Mouse (Mus musculus) hindbrain, postnatal 0 days (tissue): ENCODE data around the gene Auts2. TPM values are rescaled to one million over a fixed set of nuclear protein-coding genes. Genes with fewer than 3 reads are reported as not detected.
A peak's percentile ranks its signal among the peaks of the same experiment; 100 is the strongest.

Experiments used
- ATAC-seq: fragments of 200-750 bp; cut with Nextera tagmentation; 2 replicates; pipeline ENCODE4 v1.8.0; 2017; ENCODE audit warnings: mild to moderate bottlenecking, moderate TSS enrichment, moderate library complexity
- DNase-seq: peaks from one replicate; pipeline ENCODE4 v3.0.0-alpha.2; 2015; ENCODE audit warnings: low spot score
- H3K27ac ChIP-seq: fragments of 300-500 bp; sonication (generic); 2 replicates; pipeline ENCODE4 v1.5.1; 2014; ENCODE audit warnings: mild to moderate bottlenecking
- H3K27me3 ChIP-seq: fragments of 300-500 bp; sonication (generic); 2 replicates; pipeline ENCODE4 v1.6.1; 2014; ENCODE audit warnings: low read length, mixed read lengths; ENCODE audit not compliant: insufficient read depth
- H3K36me3 ChIP-seq: fragments of 300-500 bp; sonication (generic); 2 replicates; pipeline ENCODE4 v1.6.1; 2014; ENCODE audit warnings: low read length, mixed read lengths; ENCODE audit not compliant: insufficient read depth
- H3K4me1 ChIP-seq: fragments of 300-500 bp; sonication (generic); 2 replicates; pipeline ENCODE4 v1.6.1; 2014; ENCODE audit warnings: antibody characterized with exemption, low read length, mixed read lengths; ENCODE audit not compliant: insufficient read depth
- H3K4me2 ChIP-seq: fragments of 300-500 bp; sonication (generic); 2 replicates; pipeline ENCODE4 v1.6.1; 2014; ENCODE audit warnings: low read depth, mild to moderate bottlenecking, low read length, moderate library complexity, mixed read lengths
- H3K4me3 ChIP-seq: fragments of 300-500 bp; sonication (generic); 2 replicates; pipeline ENCODE4 v1.5.1; 2014; ENCODE audit warnings: low read length
- H3K9ac ChIP-seq: fragments of 300-500 bp; sonication (generic); replicated peaks from 2 replicates; pipeline ENCODE4 v1.6.1; 2014; ENCODE audit warnings: mild to moderate bottlenecking, low read length, moderate library complexity, mixed read lengths
- H3K9me3 ChIP-seq: fragments of 300-500 bp; sonication (generic); 2 replicates; pipeline ENCODE4 v1.6.1; 2016; ENCODE audit warnings: low read length, mixed read lengths
- CTCF ChIP-seq: IDR thresholded peaks from 2 replicates; pipeline ENCODE4 v1.5.1; 2016; ENCODE audit warnings: antibody characterized with exemption, control low read depth, low read depth
- WGBS: fragments of 180-500 bp; shearing (Covaris S2); extraction: QIAGEN DNeasy Blood & Tissue Kit; methylation state at CpG from one replicate; pipeline ENCODE4 v1.1.7; 2014; 5-methylcytosine and 5-hydroxymethylcytosine counted together
- polyA plus RNA-seq: library from polyadenylated mRNA; unstranded; fragments of >200 nt; fragmentation: Nextera tagmentation; extraction: Ambion mirVana; gene quantifications from 2 replicates; pipeline ENCODE4 v1.2.1, GENCODE M21; 2015
- total RNA-seq: library from RNA; depleted of rRNA; stranded (reverse); fragments of >200 nt; gene quantifications from 2 replicates; pipeline ENCODE4 v1.2.3, GENCODE M21; 2014

The Auts2 gene
- total and polyA plus RNA-seq, 2 experiments from 2014 or later: 39.3 to 54.9 TPM

DNA sequence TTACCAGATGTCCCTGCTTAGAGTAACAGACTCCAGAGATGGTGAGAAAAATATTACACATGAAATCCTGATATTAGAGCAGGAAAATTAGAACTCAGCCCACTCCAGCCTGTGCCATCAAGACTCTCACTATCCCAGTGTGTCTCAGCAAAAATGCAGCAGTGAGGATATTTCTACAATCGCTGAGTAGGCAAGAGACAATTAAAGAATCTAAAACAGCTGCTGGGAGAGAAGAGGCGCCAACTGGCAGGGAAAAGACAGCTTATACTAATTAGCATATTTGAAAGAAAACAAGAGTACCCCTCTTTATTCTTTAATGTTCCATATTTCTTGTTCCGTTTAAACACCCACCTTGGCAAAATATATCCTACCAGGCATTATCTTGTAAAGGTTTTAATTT is 561.7 kb downstream of the Auts2 start:
- Histone ChIP-seq H3K4me2 (no peak overlapping the region), H3K27me3 (no peaks in the 10 kb centered on the region), H3K4me3 (no peak overlapping the region), H3K4me1 (no peaks in the 10 kb centered on the region), H3K27ac (no peak overlapping the region), H3K36me3 (no peaks in the 10 kb centered on the region), H3K9ac (no peak overlapping the region), H3K9me3 (no peaks in the 10 kb centered on the region)
- no peak for TF ChIP-seq CTCF
- WGBS: 55% methylated on average over 3 of the region's 3 CpGs
- ATAC-seq (no peak), DNase-seq (no peak)

DNA sequence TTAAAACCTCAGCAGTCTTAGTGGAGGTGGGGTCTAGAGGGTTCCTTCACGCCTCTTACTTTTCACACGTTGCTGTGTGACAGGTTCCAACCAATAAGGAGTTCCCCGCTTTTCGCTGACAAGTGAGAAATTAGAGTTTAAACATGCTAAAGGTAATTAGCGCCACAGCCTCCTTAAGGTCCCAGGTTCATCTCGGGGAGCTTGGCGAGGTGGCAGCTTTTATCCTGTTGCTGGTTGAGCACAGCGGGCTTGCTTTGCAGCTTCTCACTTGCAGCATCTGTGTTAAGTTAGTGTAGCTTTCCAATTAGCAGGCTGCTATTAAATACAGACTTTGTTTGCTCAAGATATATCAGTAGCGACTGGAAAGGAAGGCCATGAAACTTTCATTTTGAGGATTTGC is 564.2 kb downstream of the Auts2 start:
- 57% methylated on average over 9 of the region's 9 CpGs for WGBS
- ATAC-seq: no peak
- Histone ChIP-seq H3K4me2 (no peak overlapping the region), H3K4me1 (no peaks in the 10 kb centered on the region), H3K9me3 (no peaks in the 10 kb centered on the region), H3K36me3 (no peaks in the 10 kb centered on the region), H3K9ac (no peak overlapping the region), H3K4me3 (no peak overlapping the region), H3K27ac (no peak overlapping the region), H3K27me3 (no peaks in the 10 kb centered on the region)
- no peak for TF ChIP-seq CTCF
- peak; percentile 9 for DNase-seq

GRCm38 (mm10) chr5:131977497-131977896 is 565.6 kb downstream of the Auts2 start:
- peak; percentile 23 for DNase-seq
- 58% methylated on average over 3 of the region's 3 CpGs for WGBS
- H3K36me3 ChIP-seq: no peaks in the 10 kb centered on the region
- H3K4me1 ChIP-seq: no peaks in the 10 kb centered on the region
- peak; percentile 32 for TF ChIP-seq CTCF
- no peak for ATAC-seq
- no peak overlapping the region for H3K4me3 ChIP-seq
- no peaks in the 10 kb centered on the region for H3K9me3 ChIP-seq
- H3K27ac ChIP-seq: no peak overlapping the region
- H3K9ac ChIP-seq: no peak overlapping the region
- no peak overlapping the region for H3K4me2 ChIP-seq
- no peaks in the 10 kb centered on the region for H3K27me3 ChIP-seq

- no peak overlapping the region for H3K4me3 ChIP-seq
- H3K36me3 ChIP-seq: no peaks in the 10 kb centered on the region
- no peaks in the 10 kb centered on the region for H3K9me3 ChIP-seq
- no peaks in the 10 kb centered on the region for H3K4me1 ChIP-seq
- no peak for TF ChIP-seq CTCF
- DNase-seq (no peak), ATAC-seq (no peak)
- no peaks in the 10 kb centered on the region for H3K27me3 ChIP-seq
- no peak overlapping the region for H3K4me2 ChIP-seq
- H3K27ac ChIP-seq: no peak overlapping the region
- 79% methylated on average over 2 of the region's 2 CpGs for WGBS
- H3K9ac ChIP-seq: no peak overlapping the region
Observed at GRCm38 (mm10) chr5:131971901-131972300, 571.2 kb downstream of the Auts2 start.

DNA sequence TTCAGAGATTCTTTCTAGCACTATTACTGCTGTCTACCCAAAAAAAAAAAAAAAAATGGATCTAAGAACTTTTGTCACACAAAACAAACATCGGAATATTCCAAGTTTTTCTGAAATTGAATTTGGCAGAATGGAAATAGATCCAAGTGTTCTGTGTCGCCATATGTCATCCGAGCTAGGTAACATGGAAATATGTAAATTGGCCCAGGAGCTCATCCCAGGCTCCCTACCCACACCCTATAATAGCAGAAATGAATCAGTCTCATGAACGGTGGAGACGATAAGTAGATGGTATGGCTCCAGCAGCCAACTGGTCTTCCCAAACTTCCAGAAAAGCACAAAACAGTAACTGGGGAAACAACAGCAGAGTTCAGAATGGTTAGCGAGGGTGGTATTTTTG is 577.6 kb downstream of the Auts2 start:
- H3K4me3 ChIP-seq: no peak overlapping the region
- DNase-seq (no peak), ATAC-seq (no peak)
- no peaks in the 10 kb centered on the region for H3K36me3 ChIP-seq
- H3K9me3 ChIP-seq: no peaks in the 10 kb centered on the region
- H3K27ac ChIP-seq: no peak overlapping the region
- WGBS: 88% methylated on average over 6 of the region's 6 CpGs
- H3K4me2 ChIP-seq: no peak overlapping the region
- no peaks in the 10 kb centered on the region for H3K4me1 ChIP-seq
- H3K9ac ChIP-seq: no peak overlapping the region
- no peaks in the 10 kb centered on the region for H3K27me3 ChIP-seq
- TF ChIP-seq CTCF: no peak

DNA sequence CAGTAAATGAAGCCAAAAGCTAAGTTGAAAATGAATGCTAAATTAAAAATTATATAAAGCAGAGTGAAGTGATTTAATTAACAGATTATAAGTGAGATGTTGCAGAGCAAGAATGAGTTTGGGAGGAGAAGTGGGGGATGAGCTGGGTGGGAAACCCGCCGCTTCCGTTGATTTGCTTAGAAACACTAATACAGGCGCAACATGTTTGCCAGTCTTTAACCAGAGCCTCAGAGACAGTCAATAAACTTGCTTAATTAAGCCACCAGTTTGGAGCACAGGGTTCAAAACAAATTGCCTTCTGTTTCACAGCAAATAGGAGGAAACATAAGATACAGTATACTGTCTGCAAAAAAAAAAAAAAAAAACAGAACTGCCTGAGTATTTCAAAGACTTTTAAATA is 579.6 kb downstream of the Auts2 start:
- Histone ChIP-seq H3K9ac (no peak overlapping the region), H3K4me3 (no peak overlapping the region), H3K4me1 (no peaks in the 10 kb centered on the region), H3K27ac (no peak overlapping the region), H3K9me3 (no peaks in the 10 kb centered on the region), H3K27me3 (no peaks in the 10 kb centered on the region), H3K36me3 (no peaks in the 10 kb centered on the region), H3K4me2 (no peak overlapping the region)
- no peak for DNase-seq
- ATAC-seq: no peak
- WGBS: 93% methylated on average over 4 of the region's 4 CpGs
- TF ChIP-seq CTCF: no peak

DNA sequence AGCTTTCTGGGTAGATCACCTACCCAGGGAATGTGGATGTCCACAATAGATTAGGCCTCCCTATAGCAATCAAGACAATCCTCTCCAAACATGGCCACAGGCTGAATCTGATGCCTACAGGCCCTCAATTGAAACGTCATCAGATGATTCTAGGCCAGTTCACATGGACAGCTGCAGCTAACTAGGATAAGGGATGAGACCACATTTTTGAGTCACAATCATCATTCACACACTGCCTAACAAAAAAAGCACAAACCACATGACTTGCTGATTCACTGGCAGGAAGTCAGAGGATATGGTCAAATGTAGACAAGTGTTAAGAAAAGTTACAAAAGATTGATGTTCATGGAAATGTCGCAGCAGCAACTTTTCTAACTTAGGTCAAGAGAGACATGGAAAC is 581.3 kb downstream of the Auts2 start:
- 86% methylated on average over 2 of the region's 2 CpGs for WGBS
- Histone ChIP-seq H3K4me2 (no peak overlapping the region), H3K27me3 (no peaks in the 10 kb centered on the region), H3K4me1 (no peaks in the 10 kb centered on the region), H3K36me3 (no peaks in the 10 kb centered on the region), H3K27ac (no peak overlapping the region), H3K9me3 (no peaks in the 10 kb centered on the region), H3K9ac (no peak overlapping the region), H3K4me3 (no peak overlapping the region)
- TF ChIP-seq CTCF: no peak
- ATAC-seq (no peak), DNase-seq (no peak)

- Histone ChIP-seq H3K9me3 (no peaks in the 10 kb centered on the region), H3K27ac (no peak overlapping the region), H3K36me3 (no peaks in the 10 kb centered on the region), H3K4me2 (no peak overlapping the region), H3K4me3 (no peak overlapping the region), H3K4me1 (no peaks in the 10 kb centered on the region), H3K9ac (no peak overlapping the region), H3K27me3 (no peaks in the 10 kb centered on the region)
- no peak for TF ChIP-seq CTCF
- no peak for ATAC-seq
- DNase-seq: no peak
Observed at GRCm38 (mm10) chr5:131960432-131960831, 582.7 kb downstream of the Auts2 start.
